Mouse (Mus musculus) MEL (cell line): ENCODE measurements around the gene Tgfbr3. TPM values are rescaled to one million over a fixed set of nuclear protein-coding genes. Genes with fewer than 3 reads are reported as not detected.

Experiments
- DNase-seq: peaks from one replicate; pipeline ENCODE4 v3.0.0; 2011; ENCODE audit warnings: low read depth, low spot score
- H3K27ac ChIP-seq: 2 replicates; pipeline ENCODE4 v1.5.1; 2012; ENCODE audit warnings: low read depth, mild to moderate bottlenecking, control low read depth, low read length, moderate library complexity; ENCODE audit not compliant: control insufficient read depth
- H3K27me3 ChIP-seq, 2 experiments: fragments of 150-350 bp in 1 of 2; sonication (generic) in 1 of 2; 2 replicates each; pipeline ENCODE4 v1.6.1; 2012; ENCODE audit warnings: low read length in 2 of 2, mild to moderate bottlenecking in 2 of 2, improper control_type of control experiment in 1 of 2, moderate library complexity in 1 of 2; ENCODE audit not compliant: insufficient read depth in 2 of 2, control insufficient read depth in 1 of 2
- H3K36me3 ChIP-seq, 2 experiments: 2 replicates each; pipeline ENCODE4 v1.6.1; 2012 to 2014; ENCODE audit warnings: low read length in 2 of 2, improper control_type of control experiment in 1 of 2, inconsistent platforms in 1 of 2, mild to moderate bottlenecking in 1 of 2; ENCODE audit not compliant: insufficient read depth in 2 of 2, control insufficient read depth in 1 of 2
- H3K4me1 ChIP-seq, 2 experiments: fragments of 150-350 bp in 1 of 2; sonication (generic) in 1 of 2; 2 replicates each; pipeline ENCODE4 v1.6.1; 2012; ENCODE audit warnings: low read length in 2 of 2, improper control_type of control experiment in 1 of 2, mild to moderate bottlenecking in 1 of 2; ENCODE audit not compliant: insufficient read depth in 2 of 2, control insufficient read depth in 1 of 2
- H3K4me3 ChIP-seq, 2 experiments: fragments of 150-350 bp in 1 of 2; sonication (generic) in 1 of 2; 2 replicates each; pipeline ENCODE4 v1.5.1; 2012; ENCODE audit warnings: low read depth in 2 of 2, low read length in 2 of 2, mild to moderate bottlenecking in 2 of 2, moderate library complexity in 2 of 2, control low read depth in 1 of 2, improper control_type of control experiment in 1 of 2; ENCODE audit not compliant: control insufficient read depth in 1 of 2, insufficient read depth in 1 of 2
- H3K79me2 ChIP-seq: 2 replicates; pipeline ENCODE4 v1.6.1; 2012; ENCODE audit warnings: mild to moderate bottlenecking, low read length, moderate library complexity; ENCODE audit not compliant: control insufficient read depth, poor library complexity, insufficient read depth
- H3K9ac ChIP-seq: 2 replicates; pipeline ENCODE4 v1.6.1; 2012; ENCODE audit warnings: low read depth, mild to moderate bottlenecking, control low read depth, low read length, moderate library complexity; ENCODE audit not compliant: control insufficient read depth, poor library complexity, severe bottlenecking
- H3K9me3 ChIP-seq: fragments of 150-350 bp; sonication (generic); replicated peaks from 2 replicates; pipeline ENCODE4 v1.6.1; 2012; ENCODE audit warnings: mild to moderate bottlenecking, low read length, improper control_type of control experiment, moderate library complexity; ENCODE audit not compliant: insufficient read depth
- BHLHE40 ChIP-seq: IDR thresholded peaks from 2 replicates; pipeline ENCODE4 v1.6.1; 2012; ENCODE audit warnings: low read depth, mild to moderate bottlenecking, inconsistent platforms, low read length, improper control_type of control experiment, borderline replicate concordance
- CTCF ChIP-seq, 3 experiments: IDR thresholded peaks in 2 of 3; conservative IDR thresholded peaks in 1 of 3; 2 replicates each; pipeline ENCODE4 v1.5.1; 2011 to 2012; ENCODE audit warnings: low read length in 3 of 3, low read depth in 2 of 3, mild to moderate bottlenecking in 2 of 3, improper control_type of control experiment in 1 of 3, inconsistent platforms in 1 of 3, mixed read lengths in 1 of 3, moderate library complexity in 1 of 3; ENCODE audit not compliant: control insufficient read depth in 1 of 3, insufficient read depth in 1 of 3, poor library complexity in 1 of 3, severe bottlenecking in 1 of 3
- GABPA ChIP-seq: IDR thresholded peaks from 2 replicates; pipeline ENCODE4 v1.6.1; 2012; ENCODE audit warnings: low read depth, mild to moderate bottlenecking, inconsistent platforms, low read length, improper control_type of control experiment, moderate library complexity
- GATA1 ChIP-seq: IDR thresholded peaks from 2 replicates; pipeline ENCODE4 v1.6.1; 2011; ENCODE audit warnings: low read depth, low read length, improper control_type of control experiment
- HCFC1 ChIP-seq: IDR thresholded peaks from 2 replicates; pipeline ENCODE4 v1.6.1; 2012; ENCODE audit warnings: low read depth, mild to moderate bottlenecking, inconsistent platforms, low read length, improper control_type of control experiment, moderate library complexity
- MAFK ChIP-seq: IDR thresholded peaks from 2 replicates; pipeline ENCODE4 v1.6.1; 2011; ENCODE audit warnings: low read depth, mild to moderate bottlenecking, low read length, improper control_type of control experiment, borderline replicate concordance
- MAZ ChIP-seq: IDR thresholded peaks from 2 replicates; pipeline ENCODE4 v1.6.1; 2012; ENCODE audit warnings: low read depth, mild to moderate bottlenecking, inconsistent platforms, low read length, improper control_type of control experiment
- MYC ChIP-seq: IDR thresholded peaks from 2 replicates; pipeline ENCODE4 v1.6.1; 2011; ENCODE audit warnings: low read depth, mild to moderate bottlenecking, low read length, improper control_type of control experiment, moderate library complexity
- POLR2AphosphoS5 ChIP-seq: IDR thresholded peaks from 2 replicates; pipeline ENCODE4 v1.6.1; 2012; ENCODE audit warnings: low read depth, borderline replicate concordance, mild to moderate bottlenecking, inconsistent platforms, low read length, moderate library complexity, mixed read lengths
- SIN3A ChIP-seq: IDR thresholded peaks from 2 replicates; pipeline ENCODE4 v1.6.1; 2012; ENCODE audit warnings: low read length, improper control_type of control experiment, inconsistent platforms
- TBP ChIP-seq: IDR thresholded peaks from 2 replicates; pipeline ENCODE4 v1.8.0; 2011; ENCODE audit warnings: low read depth, low read length, improper control_type of control experiment
- UBTF ChIP-seq: IDR thresholded peaks from 2 replicates; pipeline ENCODE4 v1.6.1; 2012; ENCODE audit warnings: low read depth, mild to moderate bottlenecking, inconsistent platforms, low read length, improper control_type of control experiment, moderate library complexity, borderline replicate concordance; ENCODE audit not compliant: insufficient read depth
- ZC3H11A ChIP-seq: IDR thresholded peaks from 2 replicates; pipeline ENCODE4 v1.6.1; 2012; ENCODE audit warnings: low read depth, mild to moderate bottlenecking, inconsistent platforms, low read length, improper control_type of control experiment
- polyA plus RNA-seq, 2 experiments: library from polyadenylated mRNA; stranded (reverse) in 1 of 2; unstranded in 1 of 2; fragments of >175 nt in 1 of 2; fragments of >200 nt in 1 of 2; gene quantifications; 2 replicates each; pipeline versions ENCODE4 v1.2.1 to v1.2.4; 2012; ENCODE audit warnings: low replicate concordance in 2 of 2, low read depth in 1 of 2; ENCODE audit not compliant: insufficient read length in 2 of 2, insufficient read depth in 1 of 2, missing spikeins in 1 of 2
- total RNA-seq: library from RNA; depleted of rRNA; stranded (reverse); fragments of 300-350 nt; gene quantifications from 2 replicates; pipeline ENCODE4 v1.2.3, GENCODE M21; 2012

Tgfbr3 gene
- total and polyA plus RNA-seq, 3 experiments = 3.0 to 5.9 TPM; not detected in 1

DNA sequence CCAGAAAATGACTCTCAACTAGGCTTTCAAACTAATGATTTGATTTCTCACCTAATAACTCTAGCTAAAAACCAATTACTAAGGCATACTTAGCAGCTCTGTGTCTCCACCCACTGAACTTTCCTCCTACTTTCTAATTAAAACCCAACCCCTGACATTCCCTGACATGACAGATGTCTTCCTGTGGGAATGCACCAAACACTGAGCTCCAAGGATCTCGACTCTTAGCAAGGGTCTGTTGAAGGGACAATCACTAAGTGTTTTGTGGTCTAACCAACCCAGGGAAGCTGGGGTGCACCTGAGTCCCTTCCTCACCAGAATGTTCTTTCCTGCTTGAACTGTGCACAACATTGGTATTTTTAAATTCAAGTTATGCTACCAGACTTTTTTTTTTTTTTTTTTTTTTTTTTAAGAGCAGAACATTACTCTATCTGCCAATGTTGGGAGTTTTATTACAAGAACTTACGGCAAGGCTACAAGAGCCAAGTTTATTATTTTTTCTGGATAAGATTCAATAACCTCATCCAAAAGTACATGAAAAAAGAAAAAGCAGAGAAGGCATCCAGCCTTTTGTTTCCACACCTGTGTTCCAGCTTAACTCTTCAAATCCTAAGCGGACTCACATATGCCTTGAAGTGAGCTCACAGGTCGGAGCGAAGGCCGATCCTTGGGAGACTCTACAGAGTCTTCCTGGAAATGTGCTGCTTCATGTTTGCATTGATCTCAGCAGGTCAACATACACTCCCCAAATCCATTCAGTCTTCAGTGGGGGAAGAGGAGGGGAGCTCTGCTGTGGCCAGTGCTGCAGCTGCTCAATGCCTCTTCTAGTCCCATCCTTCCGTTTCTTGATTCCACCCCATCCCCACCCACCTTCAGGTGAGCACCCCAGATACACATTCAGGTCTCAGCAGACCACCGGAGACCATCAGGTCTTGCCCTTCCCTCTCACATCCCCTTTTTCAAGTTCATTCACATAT lies 129.2 kb downstream of the Tgfbr3 start:
- Histone ChIP-seq H3K36me3 (no peaks in the 10 kb centered on the region), H3K27me3 (no peaks in the 10 kb centered on the region), H3K27ac (no peak overlapping the region), H3K4me1 (no peaks in the 10 kb centered on the region)
- no peak for DNase-seq
- no peak for TF ChIP-seq CTCF (IDR thresholded peaks at IDR 0.05 in 2 of 3, conservative IDR thresholded peaks at IDR 0.05 in 1 of 3; ENCODE audit: control insufficient read depth in 1 of 3, insufficient read depth in 1 of 3, low read depth in 2 of 3, low read length in 3 of 3, poor library complexity in 1 of 3, severe bottlenecking in 1 of 3)
- no peak for TF ChIP-seq UBTF
- TF ChIP-seq ZC3H11A = no peak
- no peak for TF ChIP-seq GABPA
- no peak for TF ChIP-seq GATA1
- TF ChIP-seq, all 39 proteins: peak for 0
- no peak overlapping the region for H3K9ac ChIP-seq
- no peaks in the 10 kb centered on the region for H3K79me2 ChIP-seq
- no peak overlapping the region for H3K4me3 ChIP-seq
- H3K9me3 ChIP-seq = no peaks in the 10 kb centered on the region

DNA sequence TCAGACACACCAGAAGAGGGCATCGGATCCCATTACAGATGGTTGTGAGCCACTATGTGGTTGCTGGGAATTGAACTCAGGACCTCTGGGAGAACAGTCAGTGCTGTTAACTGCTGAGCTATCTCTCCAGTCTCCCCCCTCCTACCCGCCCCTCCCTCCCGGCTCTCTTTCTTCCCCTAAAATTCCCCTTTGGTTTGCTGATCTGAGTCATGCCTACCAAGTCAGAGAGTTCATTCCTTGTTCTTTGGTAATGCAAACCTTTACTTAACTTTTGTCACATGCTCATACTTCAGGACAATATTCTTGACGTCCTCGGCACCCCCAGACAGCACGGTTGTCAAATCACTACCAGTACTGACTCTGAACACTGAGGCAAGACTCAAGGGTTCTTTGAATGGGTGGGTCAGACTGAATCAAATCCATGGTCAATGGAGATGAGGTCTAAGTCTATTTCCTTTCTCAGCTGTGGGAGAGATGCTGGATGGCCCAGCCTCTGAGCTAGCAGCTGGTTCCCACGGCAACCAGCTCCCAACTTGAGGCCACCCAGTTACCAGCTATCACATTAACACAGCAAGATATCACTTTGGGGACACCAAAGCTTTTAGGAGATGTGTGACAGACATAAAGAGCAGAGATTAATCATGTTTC lies 130.8 kb downstream of the Tgfbr3 start:
- no peak overlapping the region for H3K9ac ChIP-seq
- no peaks in the 10 kb centered on the region for H3K4me1 ChIP-seq
- H3K36me3 ChIP-seq = no peaks in the 10 kb centered on the region
- no peaks in the 10 kb centered on the region for H3K79me2 ChIP-seq
- no peak for DNase-seq
- no peak for TF ChIP-seq TBP
- no peaks in the 10 kb centered on the region for H3K27me3 ChIP-seq
- no peak overlapping the region for H3K27ac ChIP-seq
- no peak overlapping the region for H3K4me3 ChIP-seq
- H3K9me3 ChIP-seq = no peaks in the 10 kb centered on the region

DNA sequence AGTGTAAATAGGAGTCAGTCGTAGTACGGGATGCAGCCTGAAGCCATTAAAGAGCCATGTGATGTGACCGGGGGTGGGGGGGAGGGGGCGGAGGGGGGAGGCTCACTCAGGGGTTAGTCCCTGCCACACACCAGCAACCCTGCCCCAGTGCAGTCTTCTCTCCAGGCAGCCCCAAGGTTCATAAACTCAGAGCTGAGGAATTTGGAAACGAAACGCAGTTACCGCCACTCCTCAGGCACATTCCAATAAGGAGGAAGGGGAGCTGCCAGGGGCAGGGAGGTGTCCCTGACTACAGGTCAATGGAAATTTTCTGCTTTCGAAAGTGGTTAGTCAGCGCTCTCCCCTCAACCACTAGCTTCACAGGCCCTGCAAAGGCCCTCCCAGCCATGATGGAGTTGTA lies 132.0 kb downstream of the Tgfbr3 start:
- Histone ChIP-seq H3K9ac (no peak overlapping the region), H3K9me3 (no peaks in the 10 kb centered on the region), H3K27me3 (no peaks in the 10 kb centered on the region), H3K4me1 (no peaks in the 10 kb centered on the region), H3K79me2 (no peaks in the 10 kb centered on the region), H3K4me3 (no peak overlapping the region), H3K36me3 (no peaks in the 10 kb centered on the region; a peak in 1 of 4 replicates), H3K27ac (no peak overlapping the region)
- TF ChIP-seq TBP (no peak), MAZ (no peak), MAFK (no peak), HCFC1 (no peak), MYC (no peak), BHLHE40 (no peak), ZC3H11A (no peak), SIN3A (no peak), CTCF (IDR thresholded peaks at IDR 0.05 in 2 of 3, conservative IDR thresholded peaks at IDR 0.05 in 1 of 3; ENCODE audit: control insufficient read depth in 1 of 3, insufficient read depth in 1 of 3, low read depth in 2 of 3, low read length in 3 of 3, poor library complexity in 1 of 3, severe bottlenecking in 1 of 3) (no peak), POLR2AphosphoS5 (no peak)
- no peak for DNase-seq
